Mouse (Mus musculus) hindbrain, embryonic 15.5 days (tissue): ENCODE data around the gene Gp5. TPM values are rescaled to one million over a fixed set of nuclear protein-coding genes. Genes with fewer than 3 reads are reported as not detected.
"Not testable (repeated sequence)": the region's sequence is repeated elsewhere in the genome, so short reads cannot be mapped to it uniquely, and the experiment has no call there.

Source experiments
- ATAC-seq: fragments of 200-750 bp; cut with Nextera tagmentation; 2 replicates; pipeline ENCODE4 v1.8.0; 2017; ENCODE audit warnings: low read depth, moderate number of reproducible peaks, moderate TSS enrichment; ENCODE audit not compliant: low FRiP score
- H3K27ac ChIP-seq: fragments of 300-500 bp; sonication (generic); replicated peaks from 2 replicates; pipeline ENCODE4 v1.5.1; 2015; ENCODE audit warnings: mild to moderate bottlenecking, inconsistent platforms
- H3K27me3 ChIP-seq: fragments of 300-500 bp; sonication (generic); 2 replicates; pipeline ENCODE4 v1.6.1; 2015; ENCODE audit warnings: control low read depth, inconsistent platforms
- H3K36me3 ChIP-seq: fragments of 300-500 bp; sonication (generic); 2 replicates; pipeline ENCODE4 v1.6.1; 2015; ENCODE audit warnings: control low read depth, inconsistent platforms
- H3K4me1 ChIP-seq: fragments of 300-500 bp; sonication (generic); replicated peaks from 2 replicates; pipeline ENCODE4 v1.6.1; 2015; ENCODE audit warnings: control low read depth, inconsistent platforms
- H3K4me2 ChIP-seq: fragments of 300-500 bp; sonication (generic); 2 replicates; pipeline ENCODE4 v1.6.1; 2015; ENCODE audit warnings: moderate library complexity, mild to moderate bottlenecking, inconsistent platforms
- H3K4me3 ChIP-seq: fragments of 300-500 bp; sonication (generic); 2 replicates; pipeline ENCODE4 v1.5.1; 2015; ENCODE audit warnings: mild to moderate bottlenecking, inconsistent platforms
- H3K9ac ChIP-seq: fragments of 300-500 bp; sonication (generic); 2 replicates; pipeline ENCODE4 v1.6.1; 2015; ENCODE audit warnings: inconsistent platforms
- H3K9me3 ChIP-seq: fragments of 300-500 bp; sonication (generic); 2 replicates; pipeline ENCODE4 v1.6.1; 2016; ENCODE audit warnings: control low read depth, inconsistent platforms
- WGBS: fragments of 180-500 bp; shearing (Covaris S2); methylation state at CpG from one replicate; pipeline ENCODE4 v1.1.7; 2015; 5-methylcytosine and 5-hydroxymethylcytosine counted together
- polyA plus RNA-seq: library from polyadenylated mRNA; unstranded; fragments of >200 nt; fragmentation: Nextera tagmentation; extraction: Ambion mirVana; gene quantifications from 2 replicates; pipeline ENCODE4 v1.2.1, GENCODE M21; 2015

Gp5 gene
- 0.61 and 1.0 TPM in 2 replicates for polyA plus RNA-seq

DNA sequence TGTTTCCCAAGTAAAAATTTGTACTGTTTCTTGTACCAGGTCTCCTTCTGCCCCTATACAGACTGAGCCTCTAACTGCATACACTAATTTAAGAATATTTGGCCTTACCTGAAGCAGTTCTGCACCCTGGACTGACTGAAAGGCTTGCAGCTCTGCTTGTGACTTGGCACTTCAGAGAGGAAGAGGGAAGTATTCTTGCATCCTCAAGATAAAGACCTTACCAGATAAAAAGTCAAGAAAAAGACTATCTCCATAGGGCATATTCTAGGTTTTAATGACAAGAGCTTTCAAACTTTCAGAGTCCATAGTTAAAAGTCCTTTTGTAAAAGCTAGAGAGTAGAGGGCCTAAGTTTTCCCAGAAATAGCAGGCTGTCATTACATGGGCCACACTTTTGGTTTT, at the start of gene Gp5:
TSS of gene Gp5 (minus strand) at position 133 of the 400 bp plus-strand sequence.
- no peak for ATAC-seq
- peaks cover 22% of the 10 kb centered on the region for H3K4me1 ChIP-seq
- H3K9ac ChIP-seq, result no peak within 1 kb of the TSS
- peak within 1 kb of the TSS; percentile 51 for H3K4me3 ChIP-seq
- H3K9me3 ChIP-seq, result no peaks in the 10 kb centered on the region
- peaks cover 3% of the 10 kb centered on the region; the same call in 1 of the 2 replicates for H3K36me3 ChIP-seq
- peak within 1 kb of the TSS; percentile 90 for H3K4me2 ChIP-seq
- peaks cover 38% of the 10 kb centered on the region for H3K27me3 ChIP-seq
- no peak within 1 kb of the TSS for H3K27ac ChIP-seq

DNA sequence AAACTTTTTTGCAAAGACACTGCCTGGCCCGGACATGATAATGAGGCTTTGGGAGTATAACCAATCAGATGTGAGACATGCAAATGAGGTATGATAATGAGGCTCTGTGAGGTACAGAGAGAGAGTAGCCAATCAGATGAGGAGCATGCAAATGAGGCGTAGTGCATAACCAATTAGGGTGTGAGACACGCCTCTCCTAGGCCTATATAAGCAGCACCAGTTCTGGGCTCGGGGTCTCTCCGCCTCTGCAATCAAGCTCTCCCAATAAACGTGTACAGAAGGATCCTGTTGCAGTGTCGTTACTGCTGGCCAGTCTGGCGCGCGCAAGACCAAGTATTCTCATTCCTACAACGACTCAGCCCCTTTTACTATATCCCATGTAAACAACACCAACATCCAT, 42.9 kb upstream of the Gp5 start:
- H3K36me3 ChIP-seq, result peaks cover 12% of the 10 kb centered on the region; the same call in 1 of the 2 replicates

DNA sequence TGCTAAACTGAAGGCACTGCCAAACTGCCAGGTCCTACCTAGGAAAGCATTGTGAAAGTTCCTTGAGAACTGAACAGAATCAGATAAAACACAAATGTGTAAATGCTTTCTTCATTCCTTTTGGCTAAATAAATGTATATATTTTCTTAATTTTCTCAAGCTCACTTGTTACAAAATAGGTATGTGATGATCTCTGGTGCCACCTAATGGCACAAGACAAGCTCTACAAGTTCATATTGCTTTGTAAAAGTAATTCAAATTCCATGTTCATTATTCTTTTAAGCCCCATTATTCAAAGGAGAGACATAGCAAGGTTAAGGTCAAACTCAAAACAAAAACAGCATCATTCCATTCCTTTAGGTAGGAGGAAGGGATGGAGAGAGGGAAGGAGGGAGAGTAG, 3.7 kb upstream of the Gp5 start:
- Histone ChIP-seq H3K4me1 (peaks cover 11% of the 10 kb centered on the region), H3K4me3 (no peak overlapping the region), H3K36me3 (peaks cover 3% of the 10 kb centered on the region; the same call in 1 of the 2 replicates), H3K27me3 (peaks cover 23% of the 10 kb centered on the region), H3K9me3 (no peaks in the 10 kb centered on the region), H3K9ac (no peak overlapping the region), H3K27ac (no peak overlapping the region), H3K4me2 (no peak overlapping the region)
- no peak for ATAC-seq

More for the DNA sequence above, 42.9 kb upstream of the Gp5 start:
- H3K9ac ChIP-seq, H3K27ac ChIP-seq, H3K4me2 ChIP-seq, H3K4me1 ChIP-seq, H3K4me3 ChIP-seq, H3K9me3 ChIP-seq, H3K27me3 ChIP-seq, ATAC-seq: not testable (repeated sequence)
- WGBS, result 96% methylated on average over 11 of the region's 11 CpGs

DNA sequence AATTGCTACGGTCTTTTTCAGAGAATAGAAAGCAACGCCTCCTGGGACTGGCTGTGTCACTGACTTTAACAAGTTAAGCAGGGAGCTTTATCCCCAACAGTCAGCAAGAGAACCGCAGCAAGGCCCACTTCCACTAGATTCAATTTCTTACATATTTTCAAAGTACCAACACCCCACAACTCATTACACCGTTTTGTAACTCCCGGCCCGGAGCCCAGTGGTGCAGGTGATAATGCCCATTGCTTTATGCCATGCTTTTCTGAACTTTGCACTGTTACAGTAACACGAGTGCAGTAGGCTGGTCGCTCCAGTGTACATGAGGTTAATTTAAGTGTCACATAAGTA, 436 bp downstream of the Gp5 start:
- peaks cover 38% of the 10 kb centered on the region for H3K27me3 ChIP-seq
- WGBS, result 57% methylated on average over 8 of the region's 8 CpGs

DNA sequence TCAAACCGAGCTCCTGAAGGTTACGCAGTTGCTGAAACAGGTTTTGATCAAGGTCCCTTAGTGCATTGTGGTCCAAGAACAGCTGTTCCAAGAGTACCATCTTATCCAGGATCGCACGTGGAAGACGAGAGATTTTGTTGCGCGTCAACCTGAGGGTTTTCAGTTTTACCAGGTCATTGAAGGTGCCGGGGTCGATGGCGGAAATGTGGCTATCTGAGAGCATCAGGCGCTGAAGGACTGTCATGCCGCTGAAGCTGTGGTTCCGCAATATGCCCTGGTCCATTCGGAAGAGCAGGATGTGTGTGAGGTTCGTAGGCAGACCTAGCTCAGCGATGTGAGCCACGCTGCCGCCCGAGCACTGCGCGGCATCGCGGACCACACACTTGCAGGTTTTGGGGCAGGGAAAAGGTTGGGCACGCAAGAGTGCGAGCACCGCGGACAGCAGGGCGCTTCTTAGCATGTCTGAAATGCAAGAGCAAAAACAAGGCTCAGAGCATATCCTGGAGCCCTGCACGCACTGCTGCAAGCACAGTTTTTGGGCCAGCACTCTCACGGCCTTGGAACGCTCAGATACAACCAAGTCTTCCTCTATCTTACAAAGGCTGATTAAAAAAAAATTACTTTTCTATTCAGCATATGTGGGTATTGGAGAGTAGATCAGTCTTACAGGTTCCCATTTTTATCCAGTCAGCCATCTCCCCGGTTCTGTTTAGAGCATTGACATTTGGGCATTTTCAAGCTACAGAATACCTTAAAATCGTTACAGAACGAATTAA, 996 bp downstream of the Gp5 start:
- Histone ChIP-seq H3K4me2 (peak overlapping the region; percentile 90), H3K27ac (no peak overlapping the region), H3K27me3 (peaks cover 38% of the 10 kb centered on the region), H3K36me3 (no peaks in the 10 kb centered on the region; the same call in 1 of the 2 replicates), H3K9me3 (no peaks in the 10 kb centered on the region), H3K4me3 (peak overlapping the region; percentile 51), H3K9ac (peak overlapping the region; percentile 43; the same call in 1 of the 2 replicates), H3K4me1 (peaks cover 22% of the 10 kb centered on the region)
- ATAC-seq, result no peak
- WGBS, result 4% methylated on average over 34 of the region's 34 CpGs

More for the DNA sequence above, 436 bp downstream of the Gp5 start:
- no peak overlapping the region for H3K27ac ChIP-seq
- H3K9ac ChIP-seq, result no peak overlapping the region
- no peak for ATAC-seq
- H3K36me3 ChIP-seq, result no peaks in the 10 kb centered on the region; the same call in 1 of the 2 replicates
- peak overlapping the region; percentile 90 for H3K4me2 ChIP-seq
- peaks cover 22% of the 10 kb centered on the region for H3K4me1 ChIP-seq
- H3K4me3 ChIP-seq, result peak overlapping the region; percentile 51; the same call in 1 of the 2 replicates
- no peaks in the 10 kb centered on the region for H3K9me3 ChIP-seq

DNA sequence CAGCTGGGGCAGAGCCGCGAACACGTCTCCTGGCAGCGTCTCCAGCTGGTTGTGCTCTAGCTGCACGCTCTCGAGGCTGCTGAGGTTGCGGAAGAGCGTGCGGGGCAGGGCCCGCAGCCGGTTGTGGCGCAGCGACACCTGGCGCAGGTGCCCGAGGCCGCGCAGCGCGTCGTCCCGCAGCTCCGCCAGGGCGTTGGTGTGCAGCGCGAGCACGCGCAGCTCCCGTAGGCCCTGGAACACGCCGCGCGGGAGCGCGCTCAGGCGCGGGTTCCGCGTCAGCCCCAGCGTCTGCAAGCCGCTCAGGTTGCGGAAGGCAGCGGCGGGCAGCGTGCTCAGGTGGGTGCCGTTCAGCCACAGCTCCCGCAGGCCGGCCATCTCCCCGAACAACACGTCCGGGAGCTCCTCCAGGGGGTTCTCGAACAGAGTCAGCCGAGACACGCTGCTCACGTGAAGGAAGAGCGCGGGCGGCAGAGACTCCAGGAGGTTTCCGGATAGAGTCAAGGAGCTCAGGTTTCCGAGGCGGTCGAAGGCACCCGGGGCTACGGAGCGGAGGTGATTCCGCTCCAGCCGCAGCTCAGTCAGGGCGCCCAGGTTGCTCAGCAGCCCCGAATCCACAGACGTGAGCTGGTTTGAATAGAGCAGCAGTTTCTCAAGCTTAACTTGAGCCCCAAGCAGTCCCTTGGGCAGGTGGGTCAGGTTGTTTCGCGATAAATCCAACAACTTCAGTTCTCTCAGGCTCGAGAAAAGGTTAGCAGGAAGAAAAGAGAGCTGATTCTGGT, 1.8 kb downstream of the Gp5 start:
- Histone ChIP-seq H3K4me3 (peak overlapping the region; percentile 51), H3K36me3 (no peaks in the 10 kb centered on the region), H3K4me1 (peaks cover 22% of the 10 kb centered on the region), H3K4me2 (peak overlapping the region; percentile 90), H3K9me3 (no peaks in the 10 kb centered on the region), H3K27me3 (peaks cover 41% of the 10 kb centered on the region), H3K9ac (peak overlapping the region; percentile 43), H3K27ac (no peak overlapping the region)
- ATAC-seq, result peak; percentile 84
- under 1% methylated on average over 72 of the region's 72 CpGs for WGBS

DNA sequence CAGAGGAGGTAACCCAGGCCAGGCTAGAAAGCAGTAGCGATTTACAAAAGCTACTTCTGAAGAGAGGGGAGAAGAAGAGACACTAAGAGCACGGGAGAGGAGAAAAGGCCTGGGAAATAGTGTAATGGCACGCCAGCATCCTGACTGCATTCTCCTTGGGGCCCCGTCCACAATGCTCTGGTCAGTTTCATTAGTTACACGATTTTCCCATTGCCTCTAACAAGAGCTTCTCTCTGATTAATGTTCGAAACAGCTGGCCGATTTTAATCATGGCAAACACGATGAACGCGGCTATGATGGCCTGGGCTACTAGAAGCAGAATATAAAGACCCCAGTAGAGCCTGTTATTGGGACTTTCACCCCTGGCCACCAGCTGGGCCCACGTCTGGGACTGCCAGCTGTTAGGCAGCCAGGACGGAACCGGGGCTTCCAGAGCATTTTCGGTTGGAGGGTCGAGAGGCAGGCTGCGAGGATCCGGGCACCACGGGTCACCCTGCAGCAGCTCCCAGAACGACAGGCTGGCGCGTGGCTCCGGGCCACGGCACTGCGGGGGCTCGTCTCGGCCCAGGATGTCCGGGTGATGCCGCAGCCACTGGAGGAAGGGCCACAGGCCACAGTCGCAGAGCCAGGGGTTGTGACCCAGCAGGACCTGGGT, 2.5 kb downstream of the Gp5 start:
- H3K27ac ChIP-seq, result no peak overlapping the region
- peak overlapping the region; percentile 90 for H3K4me2 ChIP-seq
- peaks cover 41% of the 10 kb centered on the region for H3K27me3 ChIP-seq
- no peaks in the 10 kb centered on the region for H3K9me3 ChIP-seq
- peak overlapping the region; percentile 51 for H3K4me3 ChIP-seq
- whole genome bisulfite sequencing, result 11% methylated on average over 29 of the region's 29 CpGs
- H3K9ac ChIP-seq, result peak overlapping the region; percentile 43
- H3K4me1 ChIP-seq, result peaks cover 22% of the 10 kb centered on the region
- H3K36me3 ChIP-seq, result no peaks in the 10 kb centered on the region
- ATAC-seq, result 0 out of 2 replicates have a peak, but pooled peaks have one; percentile 7

DNA sequence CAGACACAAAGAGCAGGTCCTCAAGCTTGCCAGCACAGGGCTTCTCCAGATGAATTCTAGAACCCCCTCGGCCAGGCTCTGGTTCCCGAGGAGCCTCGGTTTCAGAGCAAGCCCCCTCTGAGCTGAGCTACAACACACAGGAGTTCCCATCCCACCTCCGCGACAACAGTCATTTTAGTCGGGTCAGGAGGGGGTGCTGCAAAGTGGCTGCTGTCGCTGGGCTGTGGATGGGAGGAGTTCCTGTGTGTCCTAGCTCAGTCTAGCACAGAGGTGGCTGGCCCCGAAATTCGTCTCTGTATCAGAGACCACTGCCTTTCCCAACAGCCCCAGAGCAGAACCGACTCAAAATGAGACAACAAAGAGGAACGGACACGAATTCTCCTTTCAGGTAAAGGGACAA, 3.3 kb downstream of the Gp5 start:
- Histone ChIP-seq H3K4me2 (no peak overlapping the region), H3K27ac (no peak overlapping the region), H3K9me3 (no peaks in the 10 kb centered on the region), H3K36me3 (no peaks in the 10 kb centered on the region), H3K4me1 (peaks cover 22% of the 10 kb centered on the region), H3K9ac (no peak overlapping the region), H3K27me3 (peaks cover 41% of the 10 kb centered on the region), H3K4me3 (no peak overlapping the region)
- WGBS, result 54% methylated on average over 12 of the region's 12 CpGs
- ATAC-seq, result no peak

DNA sequence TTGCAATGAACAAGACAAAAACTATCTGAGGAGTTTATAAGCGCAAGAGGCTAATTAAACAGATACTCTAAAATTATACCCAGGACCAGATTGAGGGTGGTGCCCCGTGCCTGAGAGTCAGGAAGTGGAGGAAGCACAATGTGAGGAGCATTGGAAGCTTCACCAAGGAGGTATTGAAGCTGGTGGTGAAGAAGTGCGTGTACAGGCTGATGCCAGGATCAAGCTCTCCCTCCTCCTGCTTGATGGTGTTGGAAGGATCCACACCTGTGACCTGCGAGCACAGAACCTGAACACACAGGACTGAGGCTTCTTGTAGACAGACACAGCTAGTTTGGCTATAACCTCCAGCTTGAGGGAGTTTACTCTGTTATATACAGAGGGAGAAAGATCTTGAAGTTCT, 4.5 kb downstream of the Gp5 start:
- no peak overlapping the region for H3K4me3 ChIP-seq
- H3K36me3 ChIP-seq, result no peaks in the 10 kb centered on the region
- no peak overlapping the region for H3K4me2 ChIP-seq
- H3K27ac ChIP-seq, result no peak overlapping the region
- WGBS, result 91% methylated on average over 4 of the region's 4 CpGs
- H3K27me3 ChIP-seq, result peaks cover 31% of the 10 kb centered on the region
- H3K4me1 ChIP-seq, result peaks cover 22% of the 10 kb centered on the region
- no peak overlapping the region for H3K9ac ChIP-seq
- ATAC-seq, result no peak
- no peaks in the 10 kb centered on the region for H3K9me3 ChIP-seq

DNA sequence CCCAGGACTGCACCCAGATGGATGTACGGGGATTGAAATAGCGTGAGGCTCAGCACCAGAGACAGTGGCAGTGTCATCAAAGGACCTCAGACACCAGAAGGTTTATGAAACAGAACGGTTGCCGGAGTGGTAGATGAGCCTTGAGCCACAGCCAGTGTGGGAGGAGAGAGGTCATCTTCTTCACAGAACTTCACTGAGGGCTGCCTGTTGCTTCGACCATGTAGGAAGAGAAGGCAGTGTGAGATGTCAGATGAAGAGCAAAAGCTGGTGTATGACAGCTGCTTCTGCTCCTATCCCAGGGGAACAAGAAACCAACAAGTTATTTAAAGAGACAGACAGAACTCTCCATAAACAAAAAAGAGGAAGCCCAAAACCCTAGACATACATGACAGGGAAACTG, 6.3 kb downstream of the Gp5 start:
- Histone ChIP-seq H3K9me3 (no peaks in the 10 kb centered on the region), H3K4me2 (no peak overlapping the region), H3K36me3 (no peaks in the 10 kb centered on the region), H3K27ac (no peak overlapping the region), H3K9ac (no peak overlapping the region), H3K4me1 (peaks cover 11% of the 10 kb centered on the region), H3K27me3 (peaks cover 18% of the 10 kb centered on the region), H3K4me3 (no peak overlapping the region)
- 79% methylated on average over 5 of the region's 5 CpGs for WGBS
- ATAC-seq, result no peak

DNA sequence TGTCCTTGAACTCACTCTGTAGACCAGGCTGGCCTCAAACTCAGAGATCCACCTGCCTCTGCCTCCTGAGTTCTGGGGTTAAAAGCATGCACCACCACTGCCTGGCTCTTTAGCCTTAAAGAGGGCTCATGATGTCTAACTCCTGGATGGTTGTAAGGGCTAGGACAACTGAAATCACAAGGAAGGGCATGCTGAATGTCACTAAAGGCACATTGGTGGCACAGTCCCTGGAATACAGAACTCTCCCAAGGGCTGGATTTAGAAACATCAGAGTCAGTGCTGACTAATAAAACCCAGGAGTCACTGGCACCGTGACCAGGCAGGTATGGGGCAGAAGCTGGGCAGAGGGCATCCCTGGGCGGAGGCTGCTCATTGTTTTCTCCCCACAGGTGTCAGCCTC, 7.2 kb downstream of the Gp5 start:
- WGBS, result 74% methylated on average over 2 of the region's 2 CpGs

DNA sequence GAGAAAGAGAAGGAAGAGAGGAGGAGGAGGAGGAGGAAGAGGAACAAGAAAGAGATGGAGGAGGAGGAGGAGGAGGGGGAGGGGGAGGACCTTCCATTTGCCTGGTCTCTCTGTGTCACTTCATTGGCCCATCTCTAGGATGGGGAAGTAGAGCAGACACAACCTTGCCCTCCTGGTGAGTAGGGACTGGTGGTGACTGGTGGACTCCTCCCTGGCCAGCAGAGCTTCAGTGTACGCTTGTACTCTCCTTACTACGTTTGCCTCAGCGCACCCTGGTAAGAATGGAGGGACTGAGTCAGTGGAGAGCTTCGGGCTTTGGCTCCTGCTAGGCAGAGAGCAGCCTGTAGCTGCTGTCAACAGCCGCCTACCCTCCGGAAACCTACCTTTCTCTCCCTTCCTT, 7.9 kb downstream of the Gp5 start:
- peaks cover 10% of the 10 kb centered on the region for H3K27me3 ChIP-seq

More for the DNA sequence above, 7.2 kb downstream of the Gp5 start:
- H3K4me1 ChIP-seq, result peaks cover 4% of the 10 kb centered on the region
- H3K36me3 ChIP-seq, result no peaks in the 10 kb centered on the region
- ATAC-seq, result no peak
- H3K27me3 ChIP-seq, result peaks cover 17% of the 10 kb centered on the region
- no peak overlapping the region for H3K9ac ChIP-seq
- no peak overlapping the region for H3K4me3 ChIP-seq
- H3K9me3 ChIP-seq, result no peaks in the 10 kb centered on the region
- H3K27ac ChIP-seq, result no peak overlapping the region
- H3K4me2 ChIP-seq, result no peak overlapping the region

More for the DNA sequence above, 7.9 kb downstream of the Gp5 start:
- Histone ChIP-seq H3K4me3 (no peak overlapping the region), H3K4me2 (no peak overlapping the region), H3K9ac (no peak overlapping the region), H3K27ac (no peak overlapping the region), H3K9me3 (no peaks in the 10 kb centered on the region), H3K36me3 (no peaks in the 10 kb centered on the region), H3K4me1 (no peaks in the 10 kb centered on the region)
- WGBS, result 85% methylated on average over 6 of the region's 6 CpGs
- ATAC-seq, result no peak
